Mouse (Mus musculus) splenic B cell, adult 2 months (primary cell): ENCODE results near the gene Acad12.

ENCODE experiments used
- DNase-seq: peaks from one replicate; pipeline ENCODE4 v3.0.0-alpha.2; 2011; ENCODE audit warnings: low read depth, low spot score
- H3K27me3 ChIP-seq: 2 replicates; pipeline ENCODE4 v1.6.1; 2012; ENCODE audit warnings: mild to moderate bottlenecking, low read length, moderate library complexity, mixed read lengths; ENCODE audit not compliant: control insufficient read depth, poor library complexity, insufficient read depth, severe bottlenecking
- H3K36me3 ChIP-seq: 2 replicates; pipeline ENCODE4 v1.6.1; 2012; ENCODE audit warnings: mild to moderate bottlenecking, low read length, moderate library complexity, mixed read lengths; ENCODE audit not compliant: control insufficient read depth, poor library complexity, insufficient read depth, severe bottlenecking

Acad12 gene

GRCm38 (mm10) chr5:121597332-121597731 is 21.4 kb downstream of the Acad12 start:
- peak; percentile 44 for DNase-seq
- H3K27me3 ChIP-seq: no peaks in the 10 kb centered on the region
- no peaks in the 10 kb centered on the region for H3K36me3 ChIP-seq

DNA sequence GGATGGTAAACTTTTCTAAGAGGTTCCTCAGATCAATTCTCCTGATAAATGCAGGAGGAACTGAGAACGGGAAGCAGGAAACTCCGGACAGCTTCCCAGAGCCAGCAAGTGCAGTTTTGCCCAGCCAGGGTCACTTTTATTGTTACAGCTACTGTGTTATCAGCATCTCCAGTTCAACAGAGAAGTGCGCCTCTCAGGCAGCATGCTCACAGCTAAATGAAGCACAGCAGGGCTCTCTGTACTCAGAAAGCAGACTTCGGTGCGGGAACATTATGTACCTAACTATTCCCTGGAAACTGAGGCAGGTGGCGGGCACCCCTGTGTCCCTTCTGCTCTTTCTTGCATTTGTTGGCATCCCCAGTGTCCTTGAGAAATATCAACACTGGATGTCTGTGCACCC is 22.5 kb downstream of the Acad12 start:
- no peaks in the 10 kb centered on the region for H3K27me3 ChIP-seq
- no peak for DNase-seq
- no peaks in the 10 kb centered on the region for H3K36me3 ChIP-seq

DNA sequence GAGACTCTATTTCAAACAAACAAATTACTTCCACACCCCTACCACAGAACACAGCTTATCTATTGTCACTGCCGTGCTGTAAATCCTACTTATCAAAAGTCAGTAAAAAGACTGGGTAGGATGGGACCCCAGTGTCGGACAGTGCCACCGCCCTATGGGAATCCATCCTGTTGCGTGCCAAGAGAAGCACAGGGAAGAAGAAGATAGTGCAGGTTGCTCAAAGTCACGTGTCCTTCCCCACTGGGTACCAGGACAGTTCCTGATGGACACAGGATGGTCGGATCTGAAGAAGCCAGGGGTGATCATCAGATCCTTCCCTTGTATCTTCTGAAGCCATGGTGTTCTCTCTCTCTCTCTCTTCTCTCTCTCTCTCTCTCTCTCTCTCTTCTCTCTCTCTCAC is 23.0 kb downstream of the Acad12 start:
- DNase-seq: no peak
- H3K36me3 ChIP-seq: no peaks in the 10 kb centered on the region
- no peaks in the 10 kb centered on the region for H3K27me3 ChIP-seq

- H3K27me3 ChIP-seq: no peaks in the 10 kb centered on the region
- no peaks in the 10 kb centered on the region for H3K36me3 ChIP-seq
- DNase-seq: no peak
Measured at GRCm38 (mm10) chr5:121594714-121595313, 23.9 kb downstream of the Acad12 start.

DNA sequence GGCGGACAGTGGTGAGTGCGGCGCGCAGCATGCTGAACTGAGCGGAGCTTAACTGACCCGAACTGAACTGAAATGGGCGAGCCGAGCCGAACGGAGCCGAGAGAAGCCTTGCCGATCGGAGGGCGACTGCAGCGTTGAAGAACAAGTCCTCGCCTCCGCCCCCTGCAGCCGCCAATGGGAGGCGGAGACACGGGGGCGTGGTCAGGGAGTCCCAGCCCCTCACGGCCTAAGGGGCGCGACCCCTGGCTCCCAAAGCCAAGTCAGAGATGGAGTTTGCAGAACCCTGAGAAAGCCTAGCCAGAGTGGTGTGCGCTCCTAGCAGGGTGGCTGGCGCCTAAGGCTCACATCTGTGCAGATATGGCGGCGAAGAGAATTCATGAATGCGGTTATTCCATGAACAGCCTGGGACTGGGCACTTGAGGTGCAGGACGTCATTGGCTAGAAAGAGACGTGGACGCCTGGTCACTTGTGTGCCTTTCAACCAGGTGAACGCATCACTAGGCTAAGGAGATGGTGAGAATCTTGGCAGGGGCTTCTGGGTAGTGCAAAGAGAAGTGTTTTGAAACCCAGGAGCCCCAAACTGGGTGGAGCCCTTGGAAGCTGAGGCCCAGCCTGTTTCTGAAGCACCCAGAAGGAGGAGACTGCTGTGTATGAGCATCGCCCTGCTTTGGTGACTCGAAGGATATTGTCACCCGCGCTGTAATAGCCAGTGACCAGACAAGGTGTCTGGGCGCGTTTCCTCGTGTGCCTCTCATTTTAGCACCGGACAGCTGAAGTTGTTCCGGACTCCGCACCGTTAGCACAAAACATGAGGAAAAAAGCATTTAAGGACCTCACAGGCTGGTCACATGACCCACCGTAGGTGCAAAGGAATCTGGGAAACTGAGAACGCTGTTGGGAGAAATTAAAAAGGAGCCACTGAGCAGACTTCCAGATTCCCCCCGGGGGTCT is 25.0 kb downstream of the Acad12 start, which contains the start of gene Aldh2:
TSS of gene Aldh2 (minus strand) at position 374 of the 951 bp plus-strand sequence.
- DNase-seq: peak; percentile 82
- Histone ChIP-seq H3K36me3 (no peaks in the 10 kb centered on the region), H3K27me3 (no peaks in the 10 kb centered on the region)

- no peak for DNase-seq
Measured at GRCm38 (mm10) chr5:121592816-121593407, 25.8 kb downstream of the Acad12 start.

DNA sequence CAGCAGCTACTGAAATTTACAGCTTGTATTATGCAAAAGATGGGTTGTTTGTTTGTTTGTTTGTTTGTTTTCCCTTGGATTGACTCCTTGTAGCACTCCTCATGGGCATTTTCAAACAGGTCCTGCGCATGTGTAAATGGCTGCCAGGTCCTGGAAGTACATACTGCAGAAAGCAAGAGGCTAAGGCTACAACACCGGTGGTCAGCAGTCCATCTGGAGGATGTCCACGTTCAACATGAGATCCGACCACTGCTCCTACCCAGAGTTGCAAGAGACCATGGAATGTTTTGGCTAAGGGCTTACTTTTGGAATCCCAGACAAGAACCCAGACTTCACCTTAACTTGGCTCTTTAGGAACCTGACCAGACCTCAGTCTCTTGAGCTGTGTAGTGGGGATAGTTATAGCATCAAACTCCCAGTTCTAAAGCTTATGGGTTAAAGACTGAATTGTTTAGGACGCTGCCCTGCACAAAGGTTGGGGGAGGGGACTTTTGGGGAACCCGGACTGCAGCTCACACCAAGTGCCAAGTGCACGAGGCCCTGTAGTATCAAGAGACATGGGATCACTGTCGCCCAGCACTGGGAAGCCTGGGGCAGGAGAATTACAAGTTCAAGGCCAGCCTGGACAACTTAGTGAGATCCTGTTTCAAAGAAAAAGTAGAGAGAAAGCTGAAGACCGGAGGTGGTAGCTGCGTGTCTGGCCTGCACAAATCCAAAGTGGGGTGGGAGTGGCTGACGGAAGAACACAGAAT is 26.5 kb downstream of the Acad12 start:
- Histone ChIP-seq H3K36me3 (no peaks in the 10 kb centered on the region), H3K27me3 (no peaks in the 10 kb centered on the region)
- no peak for DNase-seq

More at GRCm38 (mm10) chr5:121592816-121593407, 25.8 kb downstream of the Acad12 start:
- no peaks in the 10 kb centered on the region for H3K36me3 ChIP-seq
- no peaks in the 10 kb centered on the region for H3K27me3 ChIP-seq

DNA sequence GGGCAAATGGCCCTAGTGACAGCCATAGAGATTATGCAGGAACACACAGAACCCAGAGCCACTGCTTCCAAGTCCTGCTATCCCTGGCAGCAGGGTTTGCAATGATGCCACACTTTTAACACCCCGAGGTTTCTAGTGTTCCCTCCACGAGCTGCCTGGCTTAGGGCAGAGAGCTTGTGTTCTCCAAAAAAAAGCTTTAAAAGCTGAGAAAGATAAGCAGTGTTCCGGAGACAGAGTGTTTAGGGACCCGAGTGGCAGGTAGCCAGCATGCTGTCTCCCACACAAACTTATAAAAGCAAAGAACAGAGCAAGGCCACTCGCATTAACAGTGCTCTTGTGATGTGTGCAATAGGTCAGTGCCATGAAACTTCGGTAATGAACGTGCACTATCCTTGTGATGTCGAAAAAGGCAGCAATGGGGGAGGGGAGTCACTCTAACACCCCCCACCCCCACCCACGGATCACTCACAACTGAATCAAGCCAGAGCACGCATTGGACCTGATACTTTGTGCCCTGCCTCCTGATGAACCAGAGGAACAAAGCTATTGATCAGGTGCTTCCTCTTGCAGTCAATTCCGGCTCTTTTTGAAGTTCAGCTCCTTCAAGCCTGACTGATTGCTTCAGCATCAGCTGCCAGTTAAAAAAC is 27.2 kb downstream of the Acad12 start:
- DNase-seq: peak; percentile 48
- H3K36me3 ChIP-seq: no peaks in the 10 kb centered on the region
- no peaks in the 10 kb centered on the region for H3K27me3 ChIP-seq

GRCm38 (mm10) chr5:121589928-121590327 is 28.8 kb downstream of the Acad12 start:
- no peak for DNase-seq
- H3K27me3 ChIP-seq: no peaks in the 10 kb centered on the region
- no peaks in the 10 kb centered on the region for H3K36me3 ChIP-seq

GRCm38 (mm10) chr5:121586400-121587039 is 32.2 kb downstream of the Acad12 start:
- DNase-seq: peak; percentile 78
- Histone ChIP-seq H3K27me3 (no peaks in the 10 kb centered on the region), H3K36me3 (no peaks in the 10 kb centered on the region; the same call in 1 of the 2 replicates)

GRCm38 (mm10) chr5:121585699-121586098 is 33.0 kb downstream of the Acad12 start:
- no peaks in the 10 kb centered on the region for H3K27me3 ChIP-seq
- no peak for DNase-seq
- no peaks in the 10 kb centered on the region; the same call in 1 of the 2 replicates for H3K36me3 ChIP-seq

DNA sequence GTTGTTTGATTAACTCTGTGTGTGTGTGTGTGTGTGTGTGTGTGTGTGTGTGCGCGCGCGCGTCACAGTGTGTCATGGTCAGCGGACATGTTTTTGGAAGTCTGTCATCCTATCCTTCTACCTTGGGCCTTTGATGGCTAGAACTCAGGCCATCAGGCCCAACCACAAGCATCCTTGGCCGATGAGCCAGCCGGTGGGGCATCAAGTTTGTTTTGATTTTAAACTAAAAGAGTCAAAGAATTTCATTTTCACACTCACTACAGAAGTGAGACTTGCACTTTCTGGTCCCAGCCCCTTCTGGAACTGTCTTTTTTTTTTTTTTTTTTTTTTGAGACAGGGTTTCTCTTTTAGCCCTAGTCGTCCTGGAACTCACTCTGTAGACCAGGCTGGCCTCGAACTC is 33.7 kb downstream of the Acad12 start:
- no peak for DNase-seq
- Histone ChIP-seq H3K36me3 (no peaks in the 10 kb centered on the region; the same call in none of the 2 replicates), H3K27me3 (no peaks in the 10 kb centered on the region)

GRCm38 (mm10) chr5:121583765-121584501 is 34.8 kb downstream of the Acad12 start:
- H3K27me3 ChIP-seq: no peaks in the 10 kb centered on the region
- peak; percentile 76 for DNase-seq
- no peaks in the 10 kb centered on the region; the same call in none of the 2 replicates for H3K36me3 ChIP-seq
